Mouse (Mus musculus) spleen, adult 2 months (tissue): ENCODE measurements around the gene Rab40b.

ENCODE experiments used
- CTCF ChIP-seq: fragments of 200-500 bp; IDR thresholded peaks from 2 replicates; pipeline ENCODE4 v1.5.1; 2011; ENCODE audit warnings: mild to moderate bottlenecking, inconsistent platforms; ENCODE audit not compliant: insufficient read depth, insufficient read length, insufficient replicate concordance; ENCODE audit errors: extremely low read depth
- POLR2A ChIP-seq: fragments of 200-500 bp; IDR thresholded peaks from 2 replicates; pipeline ENCODE4 v1.6.1; 2011; ENCODE audit warnings: low read depth, low read length, inconsistent platforms

- TF ChIP-seq POLR2A (no peak), CTCF (no peak)
Observed at GRCm38 (mm10) chr11:121414762-121415161, 26.7 kb upstream of the Rab40b start.
